Mouse (Mus musculus): ENCODE data around the gene Il4ra. TPM values are rescaled to one million over a fixed set of nuclear protein-coding genes. Genes with fewer than 3 reads are reported as not detected.

Gene Il4ra
- polyA plus RNA-seq, 1 experiment from 2014 or later, result 6.9 TPM

DNA sequence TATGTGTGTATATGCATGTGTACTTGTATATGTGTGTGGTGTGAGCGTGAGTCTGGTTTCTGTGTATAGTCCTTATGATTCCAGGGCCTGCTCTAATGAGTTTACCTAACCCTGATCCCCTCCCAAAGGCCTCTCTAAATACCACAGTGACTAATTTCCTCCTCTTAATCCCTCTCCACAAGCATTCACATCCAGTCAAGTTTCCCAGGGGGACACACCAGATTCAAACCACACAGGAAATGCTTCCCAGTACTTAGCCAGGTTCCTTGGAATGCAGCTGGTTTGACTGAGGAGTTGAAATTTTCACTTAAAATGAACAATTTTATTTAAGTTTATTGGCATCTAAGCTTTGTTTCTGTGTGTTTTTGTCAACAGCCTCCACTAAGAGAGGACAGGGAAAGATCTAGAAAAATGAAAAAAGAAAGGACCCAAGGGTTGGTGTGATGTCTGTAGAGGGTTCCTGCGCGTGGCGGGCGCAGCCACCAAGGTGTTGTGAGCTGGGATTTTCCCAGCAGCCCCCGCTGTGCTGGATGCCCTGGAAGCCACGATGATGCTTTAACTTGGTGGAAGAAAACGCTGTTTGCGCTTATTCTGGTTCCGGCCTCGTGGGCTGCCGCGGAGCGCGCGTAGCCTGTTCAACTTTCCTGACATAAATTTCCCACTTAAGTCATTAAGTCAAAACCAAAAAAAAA, 28.9 kb downstream of the Il4ra start:
- 11% methylated on average over 16 of the region's 16 CpGs for WGBS (ENCODE audit: insufficient replicate concordance)
- H3K4me3 ChIP-seq (ENCODE audit: low read depth, low read length), result peak overlapping the region; percentile 50
- H3K27ac ChIP-seq (ENCODE audit: low read length), result no peak overlapping the region
- no peaks in the 10 kb centered on the region for H3K36me3 ChIP-seq (ENCODE audit: control insufficient read depth, insufficient read depth)
- H3K4me2 ChIP-seq (ENCODE audit: low read depth, low read length), result peak overlapping the region; percentile 68
- H3K4me1 ChIP-seq (ENCODE audit: control insufficient read depth, low read depth, low read length), result peaks cover 23% of the 10 kb centered on the region
- ATAC-seq (ENCODE audit: low read depth), result no peak
- H3K9me3 ChIP-seq (replicated peaks; ENCODE audit: control insufficient read depth, low read length), result no peaks in the 10 kb centered on the region
- H3K9ac ChIP-seq (ENCODE audit: low read depth, low read length), result peak overlapping the region; percentile 39; the same call in 1 of the 2 replicates
- peaks cover 2% of the 10 kb centered on the region; the same call in 1 of the 2 replicates for H3K27me3 ChIP-seq (ENCODE audit: control insufficient read depth, insufficient read depth, low read depth, low read length)

DNA sequence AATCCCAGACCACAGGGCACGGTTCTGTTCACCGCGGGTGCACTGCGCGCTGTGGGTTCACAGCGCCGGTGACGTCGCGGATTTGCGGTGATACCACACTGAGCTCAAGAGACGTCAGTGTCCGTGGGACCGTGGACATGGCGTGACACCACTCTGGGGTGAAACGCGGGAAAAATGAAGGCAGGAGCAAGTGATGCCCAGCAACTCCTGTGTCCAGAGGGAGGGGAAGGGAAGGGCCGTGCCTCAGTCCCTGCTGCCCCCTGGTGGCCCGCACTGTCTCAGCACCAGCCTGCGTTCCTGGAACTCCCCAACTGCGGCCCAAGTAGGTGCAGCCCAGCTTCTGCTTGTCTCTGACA, 29.4 kb downstream of the Il4ra start:
- Histone ChIP-seq H3K27ac (ENCODE audit: low read length) (no peak overlapping the region), H3K27me3 (ENCODE audit: control insufficient read depth, insufficient read depth, low read depth, low read length) (peaks cover 2% of the 10 kb centered on the region; the same call in 1 of the 2 replicates), H3K36me3 (ENCODE audit: control insufficient read depth, insufficient read depth) (no peaks in the 10 kb centered on the region), H3K9me3 (replicated peaks; ENCODE audit: control insufficient read depth, low read length) (no peaks in the 10 kb centered on the region), H3K4me1 (ENCODE audit: control insufficient read depth, low read depth, low read length) (peaks cover 23% of the 10 kb centered on the region), H3K4me3 (ENCODE audit: low read depth, low read length) (peak overlapping the region; percentile 50), H3K9ac (ENCODE audit: low read depth, low read length) (peak overlapping the region; percentile 39; the same call in 1 of the 2 replicates), H3K4me2 (ENCODE audit: low read depth, low read length) (peak overlapping the region; percentile 68)
- ATAC-seq (ENCODE audit: low read depth), result peak; percentile 63
- whole genome bisulfite sequencing (ENCODE audit: insufficient replicate concordance), result 2% methylated on average over 21 of the region's 21 CpGs

DNA sequence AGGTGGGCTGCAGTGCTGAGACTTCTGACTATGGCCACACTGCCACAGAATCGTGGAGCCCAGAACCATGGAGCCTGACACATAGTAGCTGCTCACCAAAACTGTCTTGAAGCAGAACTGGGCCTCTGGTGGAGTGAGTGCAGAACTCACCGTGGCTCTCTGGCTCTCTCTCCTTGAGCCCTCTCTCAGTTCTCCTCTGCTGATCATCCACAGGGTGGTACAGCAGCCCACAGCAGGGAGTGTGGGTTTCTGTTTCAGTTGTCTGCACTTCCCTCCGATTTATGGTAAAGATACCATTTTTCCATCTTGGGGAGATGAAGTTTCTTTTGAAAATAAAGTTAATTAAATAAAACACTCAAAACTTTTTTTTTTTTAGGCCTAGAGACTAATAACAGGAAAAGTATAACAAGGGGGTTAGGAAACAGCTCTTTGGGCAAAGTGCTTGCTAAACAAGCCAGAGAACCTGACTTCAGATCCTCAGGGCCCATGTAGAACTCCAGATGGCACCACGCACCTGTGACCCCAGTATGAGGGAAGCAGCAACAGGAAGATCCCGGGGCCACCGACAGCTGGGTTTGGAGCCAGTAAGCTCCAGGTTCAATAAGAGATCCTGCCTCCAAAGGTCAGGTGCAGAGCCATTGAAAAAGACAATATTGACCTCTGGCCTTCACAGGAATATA, 31.5 kb downstream of the Il4ra start:
- Histone ChIP-seq H3K4me1 (ENCODE audit: control insufficient read depth, low read depth, low read length) (peaks cover 8% of the 10 kb centered on the region), H3K27ac (ENCODE audit: low read length) (no peak overlapping the region), H3K36me3 (ENCODE audit: control insufficient read depth, insufficient read depth) (no peaks in the 10 kb centered on the region), H3K4me3 (ENCODE audit: low read depth, low read length) (no peak overlapping the region), H3K27me3 (ENCODE audit: control insufficient read depth, insufficient read depth, low read depth, low read length) (peaks cover 2% of the 10 kb centered on the region; the same call in 1 of the 2 replicates), H3K9me3 (replicated peaks; ENCODE audit: control insufficient read depth, low read length) (peaks cover 2% of the 10 kb centered on the region; the same call in 1 of the 2 replicates), H3K9ac (ENCODE audit: low read depth, low read length) (no peak overlapping the region), H3K4me2 (ENCODE audit: low read depth, low read length) (no peak overlapping the region)
- WGBS (ENCODE audit: insufficient replicate concordance), result 49% methylated on average over 6 of the region's 6 CpGs
- no peak for ATAC-seq (ENCODE audit: low read depth)

DNA sequence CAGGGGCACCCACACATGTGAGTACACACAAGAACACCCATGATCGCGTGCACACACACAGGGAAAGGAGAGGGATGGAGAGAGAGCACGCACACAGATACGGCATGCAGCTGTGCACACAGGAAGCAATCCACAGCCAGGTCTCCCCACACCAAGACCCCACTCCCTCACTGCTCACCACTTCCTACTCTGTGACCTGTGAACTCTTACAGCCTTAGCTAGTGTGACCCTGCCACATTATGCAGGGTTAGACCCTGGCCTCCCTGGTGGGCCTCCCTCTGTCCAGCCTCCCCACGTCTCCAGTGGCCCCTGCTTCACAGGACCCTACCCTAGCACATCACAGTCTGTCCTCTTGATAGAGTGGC, 32.1 kb downstream of the Il4ra start:
- Histone ChIP-seq H3K36me3 (ENCODE audit: control insufficient read depth, insufficient read depth) (no peaks in the 10 kb centered on the region), H3K9me3 (replicated peaks; ENCODE audit: control insufficient read depth, low read length) (peaks cover 2% of the 10 kb centered on the region; the same call in 1 of the 2 replicates), H3K9ac (ENCODE audit: low read depth, low read length) (no peak overlapping the region), H3K4me2 (ENCODE audit: low read depth, low read length) (no peak overlapping the region), H3K27ac (ENCODE audit: low read length) (no peak overlapping the region), H3K4me1 (ENCODE audit: control insufficient read depth, low read depth, low read length) (peaks cover 8% of the 10 kb centered on the region), H3K4me3 (ENCODE audit: low read depth, low read length) (no peak overlapping the region), H3K27me3 (ENCODE audit: control insufficient read depth, insufficient read depth, low read depth, low read length) (peaks cover 2% of the 10 kb centered on the region; the same call in 1 of the 2 replicates)
- 65% methylated on average over 5 of the region's 5 CpGs for WGBS (ENCODE audit: insufficient replicate concordance)
- no peak for ATAC-seq (ENCODE audit: low read depth)

DNA sequence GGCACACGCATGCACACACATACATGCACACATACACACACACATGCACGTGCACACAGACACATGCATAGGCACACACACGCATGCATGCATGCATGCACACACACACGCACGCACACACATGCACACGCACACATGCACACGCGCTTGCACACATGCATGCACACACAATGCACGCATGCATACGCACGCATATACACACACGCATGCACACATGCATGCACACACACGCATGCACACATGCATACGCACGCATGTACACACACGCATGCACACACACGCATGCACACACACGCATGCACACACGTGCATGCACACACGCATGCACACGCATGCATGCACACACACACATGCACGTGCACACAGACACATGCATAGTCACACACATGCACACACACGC, 34.4 kb downstream of the Il4ra start:
- Histone ChIP-seq H3K27ac (ENCODE audit: low read length) (no peak overlapping the region), H3K4me3 (ENCODE audit: low read depth, low read length) (no peak overlapping the region), H3K9ac (ENCODE audit: low read depth, low read length) (no peak overlapping the region), H3K4me1 (ENCODE audit: control insufficient read depth, low read depth, low read length) (peaks cover 3% of the 10 kb centered on the region; the same call in 1 of the 2 replicates), H3K36me3 (ENCODE audit: control insufficient read depth, insufficient read depth) (no peaks in the 10 kb centered on the region), H3K4me2 (ENCODE audit: low read depth, low read length) (no peak overlapping the region), H3K27me3 (ENCODE audit: control insufficient read depth, insufficient read depth, low read depth, low read length) (no peaks in the 10 kb centered on the region; the same call in 1 of the 2 replicates), H3K9me3 (replicated peaks; ENCODE audit: control insufficient read depth, low read length) (peaks cover 2% of the 10 kb centered on the region; the same call in 1 of the 2 replicates)
- no peak for ATAC-seq (ENCODE audit: low read depth)
- 88% methylated on average over 23 of the region's 23 CpGs for WGBS (ENCODE audit: insufficient replicate concordance)

DNA sequence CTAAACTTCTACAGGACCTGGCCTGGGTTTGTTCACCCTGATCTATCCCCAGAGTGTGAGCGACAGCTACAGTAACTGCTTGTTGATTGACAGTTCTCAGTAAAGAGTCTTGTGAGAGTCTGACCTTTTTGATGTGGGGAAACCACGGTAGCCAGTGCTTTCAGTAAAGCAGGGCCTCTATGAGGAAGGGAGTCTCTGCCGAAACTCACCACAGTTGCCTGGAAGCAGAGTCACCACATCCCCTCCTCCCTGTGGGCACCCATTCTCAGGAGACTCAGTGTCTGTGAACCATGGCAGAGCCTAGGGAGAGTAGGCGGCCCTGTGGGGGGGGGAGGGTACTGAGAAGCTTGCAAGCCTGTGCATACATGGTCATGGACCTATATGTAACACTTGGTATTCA, 36.8 kb downstream of the Il4ra start:
- Histone ChIP-seq H3K27me3 (ENCODE audit: control insufficient read depth, insufficient read depth, low read depth, low read length) (no peaks in the 10 kb centered on the region), H3K4me2 (ENCODE audit: low read depth, low read length) (no peak overlapping the region), H3K36me3 (ENCODE audit: control insufficient read depth, insufficient read depth) (no peaks in the 10 kb centered on the region), H3K9ac (ENCODE audit: low read depth, low read length) (no peak overlapping the region), H3K27ac (ENCODE audit: low read length) (no peak overlapping the region), H3K4me3 (ENCODE audit: low read depth, low read length) (no peak overlapping the region), H3K9me3 (replicated peaks; ENCODE audit: control insufficient read depth, low read length) (peaks cover 2% of the 10 kb centered on the region; the same call in 1 of the 2 replicates), H3K4me1 (ENCODE audit: control insufficient read depth, low read depth, low read length) (no peaks in the 10 kb centered on the region)
- ATAC-seq (ENCODE audit: low read depth), result 0 out of 2 replicates have a peak, but pooled peaks have one; percentile 11
- 53% methylated on average over 4 of the region's 4 CpGs for WGBS (ENCODE audit: insufficient replicate concordance)

DNA sequence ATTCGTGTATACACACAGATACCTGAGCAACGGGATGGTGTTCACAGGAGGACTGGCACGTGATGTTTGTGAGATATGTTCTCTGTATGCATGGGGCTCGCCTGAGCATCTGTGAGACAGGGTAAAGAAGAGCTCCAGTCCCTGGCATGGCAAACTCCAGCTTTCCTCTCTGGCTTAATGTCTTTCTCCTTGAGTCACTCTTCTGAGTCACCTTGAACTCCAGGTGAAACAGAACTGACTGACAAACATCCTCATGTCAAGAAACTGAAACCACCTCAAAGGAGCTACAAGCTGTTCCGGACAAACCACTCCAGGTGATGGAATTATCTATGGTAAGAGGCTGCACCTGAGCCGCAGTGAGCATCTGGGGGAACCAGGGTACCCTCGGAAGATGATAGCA, 38.0 kb downstream of the Il4ra start:
- Histone ChIP-seq H3K27ac (ENCODE audit: low read length) (no peak overlapping the region), H3K4me3 (ENCODE audit: low read depth, low read length) (no peak overlapping the region), H3K4me1 (ENCODE audit: control insufficient read depth, low read depth, low read length) (no peaks in the 10 kb centered on the region), H3K9me3 (replicated peaks; ENCODE audit: control insufficient read depth, low read length) (peaks cover 2% of the 10 kb centered on the region; the same call in 1 of the 2 replicates), H3K27me3 (ENCODE audit: control insufficient read depth, insufficient read depth, low read depth, low read length) (no peaks in the 10 kb centered on the region), H3K4me2 (ENCODE audit: low read depth, low read length) (no peak overlapping the region), H3K9ac (ENCODE audit: low read depth, low read length) (no peak overlapping the region), H3K36me3 (ENCODE audit: control insufficient read depth, insufficient read depth) (no peaks in the 10 kb centered on the region)
- ATAC-seq (ENCODE audit: low read depth), result no peak
- 64% methylated on average over 7 of the region's 7 CpGs for WGBS (ENCODE audit: insufficient replicate concordance)

DNA sequence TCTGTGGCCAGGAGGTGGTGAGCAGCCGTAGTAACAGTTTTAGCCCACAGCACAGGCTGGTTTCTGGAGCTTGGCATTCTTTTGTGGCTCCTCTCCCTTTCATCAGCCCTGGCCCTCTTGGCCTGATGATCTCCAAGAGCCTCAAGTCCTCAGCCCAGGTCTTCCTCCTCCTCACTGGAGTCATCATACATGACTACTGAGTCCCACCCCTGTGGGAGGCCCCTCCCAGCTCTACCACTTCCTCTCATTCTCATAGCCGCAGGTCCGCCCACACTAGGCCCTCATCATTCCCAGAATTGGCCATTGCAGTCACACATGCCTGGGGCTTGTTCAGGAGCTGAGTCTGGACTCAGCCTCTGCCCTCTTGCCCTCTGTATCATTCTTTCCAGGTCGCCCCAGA, 41.9 kb downstream of the Il4ra start:
- no peak overlapping the region for H3K4me3 ChIP-seq (ENCODE audit: low read depth, low read length)
- no peaks in the 10 kb centered on the region for H3K4me1 ChIP-seq (ENCODE audit: control insufficient read depth, low read depth, low read length)
- H3K36me3 ChIP-seq (ENCODE audit: control insufficient read depth, insufficient read depth), result no peaks in the 10 kb centered on the region
- H3K27me3 ChIP-seq (ENCODE audit: control insufficient read depth, insufficient read depth, low read depth, low read length), result no peaks in the 10 kb centered on the region
- WGBS (ENCODE audit: insufficient replicate concordance), result 24% methylated on average over 4 of the region's 4 CpGs
- H3K9ac ChIP-seq (ENCODE audit: low read depth, low read length), result no peak overlapping the region
- no peak overlapping the region for H3K4me2 ChIP-seq (ENCODE audit: low read depth, low read length)
- no peak overlapping the region for H3K27ac ChIP-seq (ENCODE audit: low read length)
- H3K9me3 ChIP-seq (replicated peaks; ENCODE audit: control insufficient read depth, low read length), result no peaks in the 10 kb centered on the region
- ATAC-seq (ENCODE audit: low read depth), result peak; percentile 24; the same call in 1 of the 2 replicates

DNA sequence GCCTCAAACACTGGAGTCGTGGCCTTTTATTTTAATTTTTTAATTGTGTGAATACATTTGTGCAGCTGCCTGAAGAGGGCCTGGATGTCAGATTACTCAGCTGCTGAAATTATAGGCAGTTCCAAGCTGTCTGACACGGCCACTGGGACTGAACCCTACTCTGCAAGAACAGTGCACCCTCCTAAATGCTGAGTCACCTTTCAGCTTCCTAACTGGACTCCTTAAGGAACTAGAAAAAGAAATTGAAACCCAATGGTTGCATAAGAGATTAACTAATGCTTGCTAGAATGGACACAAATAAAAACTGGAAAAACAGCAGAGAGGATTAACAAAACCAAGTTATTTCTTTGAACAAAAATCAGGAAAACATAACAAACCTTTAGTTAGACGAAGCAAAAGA, 44.5 kb downstream of the Il4ra start:
- no peaks in the 10 kb centered on the region for H3K9me3 ChIP-seq (replicated peaks; ENCODE audit: control insufficient read depth, low read length)
- H3K27ac ChIP-seq (ENCODE audit: low read length), result no peak overlapping the region
- no peaks in the 10 kb centered on the region for H3K36me3 ChIP-seq (ENCODE audit: control insufficient read depth, insufficient read depth)
- no peak overlapping the region for H3K4me2 ChIP-seq (ENCODE audit: low read depth, low read length)
- WGBS (ENCODE audit: insufficient replicate concordance), result 28% methylated on average over 3 of the region's 3 CpGs
- ATAC-seq (ENCODE audit: low read depth), result no peak
- no peaks in the 10 kb centered on the region for H3K4me1 ChIP-seq (ENCODE audit: control insufficient read depth, low read depth, low read length)
- H3K4me3 ChIP-seq (ENCODE audit: low read depth, low read length), result no peak overlapping the region
- no peak overlapping the region for H3K9ac ChIP-seq (ENCODE audit: low read depth, low read length)
- H3K27me3 ChIP-seq (ENCODE audit: control insufficient read depth, insufficient read depth, low read depth, low read length), result no peaks in the 10 kb centered on the region

Measured in liver, embryonic 16.5 days (tissue).